Mouse (Mus musculus) liver, embryonic 11.5 days (tissue): ENCODE measurements around the gene Tubb1. TPM values are rescaled to one million over a fixed set of nuclear protein-coding genes. Genes with fewer than 3 reads are reported as not detected.

Source experiments
- ATAC-seq: fragments of 200-750 bp; cut with Nextera tagmentation; replicated peaks from 2 replicates; pipeline ENCODE4 v1.8.0; 2017; ENCODE audit warnings: moderate number of reproducible peaks, mild to moderate bottlenecking, moderate TSS enrichment, moderate library complexity; ENCODE audit not compliant: low FRiP score
- DNase-seq: peaks from one replicate; pipeline ENCODE4 v3.0.0-alpha.2; 2017; ENCODE audit warnings: low spot score
- H3K27ac ChIP-seq: fragments of 300-500 bp; sonication (generic); 2 replicates; pipeline ENCODE4 v1.5.1; 2014; ENCODE audit warnings: mild to moderate bottlenecking, low read depth, low read length, control low read depth
- H3K27me3 ChIP-seq: fragments of 300-500 bp; sonication (generic); replicated peaks from 2 replicates; pipeline ENCODE4 v1.6.1; 2014; ENCODE audit warnings: low read length, mixed read lengths; ENCODE audit not compliant: control insufficient read depth, insufficient read depth
- H3K36me3 ChIP-seq: fragments of 300-500 bp; sonication (generic); 2 replicates; pipeline ENCODE4 v1.6.1; 2014; ENCODE audit warnings: mild to moderate bottlenecking, low read length, moderate library complexity, mixed read lengths; ENCODE audit not compliant: control insufficient read depth, insufficient read depth
- H3K4me1 ChIP-seq: fragments of 300-500 bp; sonication (generic); replicated peaks from 2 replicates; pipeline ENCODE4 v1.6.1; 2014; ENCODE audit warnings: low read length, mixed read lengths; ENCODE audit not compliant: control insufficient read depth, insufficient read depth
- H3K4me2 ChIP-seq: fragments of 300-500 bp; sonication (generic); 2 replicates; pipeline ENCODE4 v1.6.1; 2014; ENCODE audit warnings: mild to moderate bottlenecking, control low read depth, moderate library complexity
- H3K4me3 ChIP-seq: fragments of 300-500 bp; sonication (generic); 2 replicates; pipeline ENCODE4 v1.5.1; 2014; ENCODE audit warnings: low read depth, low read length, control low read depth
- H3K9ac ChIP-seq: fragments of 300-500 bp; sonication (generic); 2 replicates; pipeline ENCODE4 v1.6.1; 2014; ENCODE audit warnings: low read depth, low read length, control low read depth
- H3K9me3 ChIP-seq: fragments of 300-500 bp; sonication (generic); 2 replicates; pipeline ENCODE4 v1.6.1; 2016; ENCODE audit warnings: low read length, inconsistent platforms, mixed read lengths; ENCODE audit not compliant: control insufficient read depth
- WGBS: fragments of 180-500 bp; shearing (Covaris S2); extraction: QIAGEN DNeasy Blood & Tissue Kit; methylation state at CpG from one replicate; pipeline ENCODE4 v1.1.7; 2014; 5-methylcytosine and 5-hydroxymethylcytosine counted together
- polyA plus RNA-seq: library from polyadenylated mRNA; unstranded; fragments of >200 nt; fragmentation: Nextera tagmentation; extraction: Ambion mirVana; gene quantifications from 2 replicates; pipeline ENCODE4 v1.2.1, GENCODE M21; 2014

Tubb1 gene
- polyA plus RNA-seq, 1 experiment from 2014 or later = 43.5 TPM

- no peak for DNase-seq
Observed at GRCm38 (mm10) chr2:174502321-174502720, 51.8 kb downstream of the Tubb1 start.

GRCm38 (mm10) chr2:174502831-174503460 lies 52.5 kb downstream of the Tubb1 start:
- H3K9ac ChIP-seq = no peak overlapping the region
- WGBS = 72% methylated on average over 25 of the region's 25 CpGs
- ATAC-seq (no peak), DNase-seq (no peak)
- H3K9me3 ChIP-seq = no peaks in the 10 kb centered on the region
- no peaks in the 10 kb centered on the region for H3K4me1 ChIP-seq
- H3K4me3 ChIP-seq = no peak overlapping the region
- H3K4me2 ChIP-seq = no peak overlapping the region
- no peaks in the 10 kb centered on the region for H3K27me3 ChIP-seq
- H3K27ac ChIP-seq = no peak overlapping the region
- no peaks in the 10 kb centered on the region for H3K36me3 ChIP-seq

More at GRCm38 (mm10) chr2:174502321-174502720, 51.8 kb downstream of the Tubb1 start:
- ATAC-seq = no peak
- no peak overlapping the region for H3K9ac ChIP-seq
- no peaks in the 10 kb centered on the region for H3K4me1 ChIP-seq
- no peaks in the 10 kb centered on the region for H3K9me3 ChIP-seq
- H3K27me3 ChIP-seq = no peaks in the 10 kb centered on the region
- H3K36me3 ChIP-seq = no peaks in the 10 kb centered on the region
- no peak overlapping the region for H3K27ac ChIP-seq
- 50% methylated on average over 5 of the region's 5 CpGs for WGBS
- H3K4me2 ChIP-seq = no peak overlapping the region
- H3K4me3 ChIP-seq = no peak overlapping the region

Other genes with a start within 250 kb of the Tubb1 start
- gene Gnas, start 166.4 kb upstream of the Tubb1 start, polyA plus RNA-seq = 729 and 742 TPM in 2 replicates
- gene Gm20721, start 104.0 kb upstream of the Tubb1 start, polyA plus RNA-seq = 7.3 and 7.7 TPM in 2 replicates
- gene Nelfcd, start 34.9 kb upstream of the Tubb1 start, polyA plus RNA-seq = 117 and 125 TPM in 2 replicates
- 159 and 162 TPM in 2 replicates for gene Ctsz, start 11.7 kb upstream of the Tubb1 start, polyA plus RNA-seq
- gene Atp5e, start 13.4 kb downstream of the Tubb1 start, polyA plus RNA-seq = 597 and 634 TPM in 2 replicates
- 156 and 162 TPM in 2 replicates for gene Prelid3b, start 22.4 kb downstream of the Tubb1 start, polyA plus RNA-seq
- gene Zfp831, start 192.8 kb downstream of the Tubb1 start, polyA plus RNA-seq = 0.01 TPM in 1 of 2 replicates, not detected in the other